Mouse (Mus musculus) small intestine, adult 2 months (tissue): ENCODE measurements around the gene Drd4.

Source experiments
- CTCF ChIP-seq: fragments of 200-500 bp; IDR thresholded peaks from 2 replicates; pipeline ENCODE4 v1.5.1; 2012; ENCODE audit warnings: low read depth, mild to moderate bottlenecking, control low read depth, inconsistent platforms, low read length, moderate library complexity, mixed read lengths; ENCODE audit not compliant: insufficient replicate concordance, insufficient read length; ENCODE audit errors: extremely low read depth
- POLR2A ChIP-seq: fragments of 200-500 bp; IDR thresholded peaks from 2 replicates; pipeline ENCODE4 v1.6.1; 2012; ENCODE audit warnings: low read depth, mild to moderate bottlenecking, control low read depth, inconsistent platforms, low read length, moderate library complexity

GRCm38 (mm10) chr7:141277701-141278678, 13.8 kb upstream of the Drd4 start:
- TF ChIP-seq CTCF (no peak), POLR2A (peak; percentile 65)
